Mouse (Mus musculus) mouse trophoblast stem cell (cell line): Measurements from ENCODE around the gene Ldb3.

Experiments used
- in situ Hi-C, 2 experiments: fragments of 300-500 bp; cut with MseI, MboI; formaldehyde crosslinking; loops; 2 replicates in 1 of 2; 3 replicates in 1 of 2; pipeline ENCODE4 v1.15.1; 2025

The Ldb3 gene

GRCm38 (mm10) chr14:34588498-34588897, at the start of gene Ldb3:
TSS of gene Ldb3 (minus strand) at chr14:34588682.
- in situ Hi-C loops: no loop called here

- in situ Hi-C loops: no loop called here
Measured at GRCm38 (mm10) chr14:34635721-34636120, 47.2 kb upstream of the Ldb3 start.

- in situ Hi-C loops: no loop called here
Measured at GRCm38 (mm10) chr14:34635192-34635591, 46.7 kb upstream of the Ldb3 start.

GRCm38 (mm10) chr14:34632722-34633448, 44.4 kb upstream of the Ldb3 start:
- in situ Hi-C loops: no loop called here

- in situ Hi-C loops: loop anchor here (5.0 to 10.0 kb wide), 2 partner anchors 35 to 48 kb away; partner anchors contain the start of gene Wapl (in 1 of the 2)
Measured at GRCm38 (mm10) chr14:34626824-34627223, 38.3 kb upstream of the Ldb3 start.

GRCm38 (mm10) chr14:34623531-34624210, 35.2 kb upstream of the Ldb3 start:
- in situ Hi-C loops: loop anchor here in 1 of 2 experiments (10.0 kb wide), 1 partner anchor 51 kb away; the partner anchor contains the start of gene Wapl

GRCm38 (mm10) chr14:34623074-34623473, 34.6 kb upstream of the Ldb3 start:
- in situ Hi-C loops: loop anchor here in 1 of 2 experiments (10.0 kb wide), 1 partner anchor 52 kb away; the partner anchor contains the start of gene Wapl

- in situ Hi-C loops: loop anchor here in 1 of 2 experiments (10.0 kb wide), 1 partner anchor 54 kb away; the partner anchor contains the start of gene Wapl
Measured at GRCm38 (mm10) chr14:34620611-34621376, 32.3 kb upstream of the Ldb3 start.

GRCm38 (mm10) chr14:34618808-34619207, 30.3 kb upstream of the Ldb3 start:
- in situ Hi-C loops: no loop called here

GRCm38 (mm10) chr14:34616821-34617220, 28.3 kb upstream of the Ldb3 start:
- in situ Hi-C loops: no loop called here

GRCm38 (mm10) chr14:34615625-34616024, 27.1 kb upstream of the Ldb3 start:
- in situ Hi-C loops: no loop called here

- in situ Hi-C loops: no loop called here
Measured at GRCm38 (mm10) chr14:34615082-34615481, 26.6 kb upstream of the Ldb3 start.

- in situ Hi-C loops: loop anchor here (5.0 kb wide), 2 partner anchors 153 to 158 kb away; no protein-coding TSS in a partner anchor
Measured at GRCm38 (mm10) chr14:34614551-34614950, 26.1 kb upstream of the Ldb3 start.

GRCm38 (mm10) chr14:34613523-34613922, 25.0 kb upstream of the Ldb3 start:
- in situ Hi-C loops: loop anchor here (5.0 kb wide), 2 partner anchors 154 to 159 kb away; no protein-coding TSS in a partner anchor

- in situ Hi-C loops: loop anchor here (5.0 kb wide), 2 partner anchors 155 to 160 kb away; no protein-coding TSS in a partner anchor
Measured at GRCm38 (mm10) chr14:34612222-34612621, 23.7 kb upstream of the Ldb3 start.

- in situ Hi-C loops: loop anchor here (5.0 kb wide), 2 partner anchors 156 to 161 kb away; no protein-coding TSS in a partner anchor
Measured at GRCm38 (mm10) chr14:34611591-34611990, 23.1 kb upstream of the Ldb3 start.

- in situ Hi-C loops: no loop called here
Measured at GRCm38 (mm10) chr14:34601910-34602309, 13.4 kb upstream of the Ldb3 start.

- in situ Hi-C loops: no loop called here
Measured at GRCm38 (mm10) chr14:34599941-34600340, 11.5 kb upstream of the Ldb3 start, which contains the start of gene Opn4. TSS of gene Opn4 (minus strand) at chr14:34600142.

- in situ Hi-C loops: no loop called here
Measured at GRCm38 (mm10) chr14:34595596-34596255, 7.2 kb upstream of the Ldb3 start.

GRCm38 (mm10) chr14:34591741-34592535, 3.5 kb upstream of the Ldb3 start:
- in situ Hi-C loops: no loop called here
